Mouse (Mus musculus) bone marrow, adult 2 months (tissue): ENCODE measurements at regions not wholly inside any gene's neighbourhood (a gene's known extent, or its start where the extent isn't known, plus 50 kb on each side); places are given as distances from the start of the nearest gene placed in this dataset.

Source experiments
- CTCF ChIP-seq: fragments of 200-500 bp; IDR thresholded peaks from 2 replicates; pipeline ENCODE4 v1.5.1; 2011; ENCODE audit warnings: low read length, control low read depth; ENCODE audit not compliant: control insufficient read depth, insufficient read depth
- POLR2A ChIP-seq: fragments of 200-500 bp; IDR thresholded peaks from 2 replicates; pipeline ENCODE4 v1.6.1; 2011; ENCODE audit warnings: low read depth, mild to moderate bottlenecking, control low read depth, low read length, borderline replicate concordance; ENCODE audit not compliant: control insufficient read depth

DNA sequence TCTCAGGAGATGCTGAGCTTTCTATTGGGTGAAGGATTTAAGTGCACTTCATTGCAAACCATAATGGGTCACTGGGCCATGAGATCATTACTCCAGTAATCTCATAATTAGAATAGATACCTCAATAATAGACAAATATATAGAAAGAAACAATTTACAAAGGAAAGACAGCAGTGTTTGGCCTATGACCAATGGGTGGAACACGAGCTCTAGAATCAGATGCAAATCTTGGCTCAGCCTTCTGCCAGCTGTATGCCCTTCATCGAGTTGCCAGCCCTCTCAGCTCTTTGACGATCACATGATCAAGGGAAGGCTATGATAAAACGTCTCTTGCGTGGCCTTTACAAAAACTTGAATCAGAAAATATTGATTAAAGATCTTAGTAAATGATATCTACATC is 92.9 kb upstream of the Dapk1 start:
- TF ChIP-seq CTCF, result no peak
- no peak for TF ChIP-seq POLR2A
